Comparison of ENCODE assay signal across 10 mouse cellular contexts in genomic region chr11:76285431-76286075, GRCm38 (mm10). TPM values are rescaled to one million over a fixed set of nuclear protein-coding genes. Genes with fewer than 3 reads are reported as not detected.
DNase-seq lines count a peak whose midpoint lies in the region; ATAC-seq and TF ChIP-seq lines count a peak whose summit lies in the region.
"Had no signal": no experiment of that assay in that cellular context is flagged by ENCODE, and none has a peak within 500 bp of the region (broad histone marks: within the 10 kb centered on the region; RNA-seq: fewer than 3 reads in every experiment).

No protein-coding gene starts in this region.

- H3K9me3 ChIP-seq in heart, embryonic 12.5 days (replicated peaks), result no peaks in the 10 kb centered on the region
- H3K9me3 ChIP-seq in ES-E14 (ENCODE audit: control insufficient read depth, insufficient read depth, low read depth, low read length), result no peaks in the 10 kb centered on the region

- 0 out of 2 replicates have a peak, but pooled peaks cover 2% of the 10 kb centered on the region for H3K79me2 ChIP-seq in heart, adult 2 months (replicated peaks; ENCODE audit: control insufficient read depth, insufficient read depth, low read length)

- WGBS in heart, adult 2 months, result 41% methylated on average over 7 of the region's 7 CpGs
- WGBS in heart, embryonic 12.5 days, result 44% methylated on average over 7 of the region's 7 CpGs

- H3K9ac ChIP-seq in heart, adult 2 months (ENCODE audit: low read depth, low read length), result no peak overlapping the region
- no peak overlapping the region for H3K9ac ChIP-seq in heart, embryonic 12.5 days
- H3K9ac ChIP-seq in ES-E14 (ENCODE audit: insufficient read depth, low read depth, low read length, poor library complexity, severe bottlenecking), result no peak overlapping the region; the same call in 1 of the 2 replicates

- H3K4me1 ChIP-seq in heart, adult 2 months (ENCODE audit: control insufficient read depth, insufficient read depth, low read length), result peaks cover 7% of the 10 kb centered on the region
- peaks cover 39% of the 10 kb centered on the region for H3K4me1 ChIP-seq in heart, embryonic 12.5 days (replicated peaks)
- peaks cover 10 to 34% of the 10 kb centered on the region in 2 experiments for H3K4me1 ChIP-seq in ES-E14 (ENCODE audit: control insufficient read depth in 2 of 2, insufficient read depth in 2 of 2, low read length in 2 of 2, poor library complexity in 1 of 2)

- H3K4me3 ChIP-seq in heart, adult 2 months, result no peak overlapping the region
- H3K4me3 ChIP-seq in heart, embryonic 12.5 days, result no peak overlapping the region
- H3K4me3 ChIP-seq in ES-E14 (ENCODE audit: insufficient read depth in 1 of 2, low read depth in 1 of 2, low read length in 2 of 2, poor library complexity in 1 of 2, severe bottlenecking in 1 of 2), result peak overlapping the region in 1 of 2 experiments; percentile 56; a peak in 1 of 4 replicates

- H3K27me3 ChIP-seq in heart, adult 2 months (ENCODE audit: control insufficient read depth, insufficient read depth, low read length), result no peaks in the 10 kb centered on the region
- no peaks in the 10 kb centered on the region for H3K27me3 ChIP-seq in heart, embryonic 12.5 days (replicated peaks)

- TF ChIP-seq EP300 in heart, adult 2 months (IDR thresholded peaks at IDR 0.05; ENCODE audit: insufficient read depth, low read depth, low read length), result no peak

- DNase-seq in heart, adult 2 months, result peak in 1 of 2 experiments; percentile 59
- no peak for DNase-seq in ES-E14 (ENCODE audit: low read depth, low spot score)
- DNase-seq in gastrocnemius, postnatal 14 days, result peak; percentile 34
- DNase-seq in kidney, postnatal 25 days, result peak; percentile 82 to 90
- no peak for DNase-seq in thymus, postnatal 10 days (ENCODE audit: low spot score in 2 of 2)
- DNase-seq in layer of hippocampus, adult 8-10 months (ENCODE audit: low spot score in 2 of 2), result no peak
- DNase-seq in embryo, embryonic 11 days, result no peak
- DNase-seq: cerebellum, postnatal 10 days; right cerebral cortex, postnatal 4 days had no signal

- no peak for ATAC-seq in heart, embryonic 12.5 days (ENCODE audit: insufficient number of reproducible peaks, low FRiP score)

- intact Hi-C loops in heart, adult 2 months (cut with DNase I), result no loop called here
- intact Hi-C loops in gastrocnemius, postnatal 14 days (cut with DNase I; ENCODE audit: low total_unique reads), result no loop called here

- TF ChIP-seq POLR2A in heart, adult 2 months (IDR thresholded peaks at IDR 0.05; ENCODE audit: insufficient read depth, low read depth, low read length), result no peak

- peak; percentile 20; the same call in 1 of the 2 replicates for TF ChIP-seq CTCF in heart, adult 2 months (IDR thresholded peaks at IDR 0.05)

- no peak overlapping the region for H3K4me2 ChIP-seq in heart, embryonic 12.5 days

- H3K36me3 ChIP-seq in heart, adult 2 months (ENCODE audit: control insufficient read depth, insufficient read depth, low read length), result no peaks in the 10 kb centered on the region
- no peaks in the 10 kb centered on the region for H3K36me3 ChIP-seq in heart, embryonic 12.5 days
- H3K36me3 ChIP-seq in ES-E14 (ENCODE audit: control insufficient read depth, insufficient read depth, low read length, poor library complexity, severe bottlenecking), result no peaks in the 10 kb centered on the region

- no peak overlapping the region; the same call in 1 of the 2 replicates for H3K27ac ChIP-seq in heart, adult 2 months
- H3K27ac ChIP-seq in heart, embryonic 12.5 days (ENCODE audit: poor library complexity, severe bottlenecking), result no peak overlapping the region
- peak overlapping the region; percentile 10 for H3K27ac ChIP-seq in ES-E14 (ENCODE audit: insufficient read depth, low read depth, low read length, poor library complexity, severe bottlenecking)

- in situ Hi-C loops in ES-E14 (cut with MboI; ENCODE audit: low sequenced_read_pairs in 2 of 2, unreplicated experiment in 2 of 2), result no loop called here

TF ChIP-seq in ES-E14, 5 proteins besides CTCF, POLR2A, EP300 and RAD21:
- TF ChIP-seq ZC3H11A (IDR thresholded peaks at IDR 0.05; ENCODE audit: borderline replicate concordance, low read depth, low read length), result no peak
- TF ChIP-seq HCFC1 (IDR thresholded peaks at IDR 0.05; ENCODE audit: borderline replicate concordance, insufficient read depth, low read length), result no peak
- TF ChIP-seq MAFK (IDR thresholded peaks at IDR 0.05; ENCODE audit: insufficient read depth, low read depth, low read length), result 0 out of 2 replicates have a peak, but pooled peaks have one; percentile 45
- TF ChIP-seq CHD2 (IDR thresholded peaks at IDR 0.05; ENCODE audit: low read depth, low read length), result no peak

RNA-seq across cellular contexts. Expression of gene Glod4, which starts 42.0 kb away (rescaled TPM):
- total RNA-seq in heart, adult 2 months (2021), result 10 to 100 TPM; 34.2 to 41.5 TPM
- polyA plus RNA-seq in heart, adult 2 months (2012; rRNA removed), result 12.0 and 26.7 TPM in 2 replicates
- polyA plus RNA-seq in heart, embryonic 12.5 days (2016; fragmentation: Nextera tagmentation; extraction: Ambion mirVana), result 111 TPM in 2 replicates
- 62.8 and 65.5 TPM in 2 replicates for total RNA-seq in ES-E14 (2012; rRNA removed)
- total RNA-seq in gastrocnemius, postnatal 14 days (2021), result 10 to 100 TPM; 25.2 to 28.0 TPM
- total RNA-seq in layer of hippocampus, adult 8-10 months (2022), result 10 to 100 TPM; 55.8 to 59.8 (median 58.0) TPM

RNA-seq across cellular contexts. Expression of gene Mrm3, which starts 42.0 kb away (rescaled TPM):
- 10 to 100 TPM; 21.8 to 23.4 TPM for total RNA-seq in heart, adult 2 months (2021)
- polyA plus RNA-seq in heart, adult 2 months (2012; rRNA removed), result 11.9 and 18.7 TPM in 2 replicates
- 20.4 and 24.2 TPM in 2 replicates for polyA plus RNA-seq in heart, embryonic 12.5 days (2016; fragmentation: Nextera tagmentation; extraction: Ambion mirVana)
- 16.0 and 20.2 TPM in 2 replicates for total RNA-seq in ES-E14 (2012; rRNA removed)
- 10 to 100 TPM; 13.4 to 14.4 TPM for total RNA-seq in gastrocnemius, postnatal 14 days (2021)
- total RNA-seq in layer of hippocampus, adult 8-10 months (2022), result 10 to 100 TPM; 16.8 to 19.3 (median 17.5) TPM

Comparison
In these comparisons a context has a peak if more than half of its experiments do, and no peak if none do; other contexts are left out.
1. DNase-seq: peak in gastrocnemius, postnatal 14 days (single experiment) and kidney, postnatal 25 days (2 of 2); none in ES-E14 (single experiment), thymus, postnatal 10 days (0 of 2), layer of hippocampus, adult 8-10 months (0 of 2) and embryo, embryonic 11 days (single experiment).